Mouse (Mus musculus) midbrain, embryonic 12.5 days (tissue): ENCODE measurements around the gene Smyd5. TPM values are rescaled to one million over a fixed set of nuclear protein-coding genes. Genes with fewer than 3 reads are reported as not detected.

ENCODE experiments used
- polyA plus RNA-seq: library from polyadenylated mRNA; unstranded; fragments of >200 nt; fragmentation: Nextera tagmentation; extraction: Ambion mirVana; gene quantifications from 2 replicates; pipeline ENCODE4 v1.2.1, GENCODE M21; 2016

Smyd5 gene
- polyA plus RNA-seq, 1 experiment from 2014 or later: 54.8 TPM

Other genes starting within 250 kb of the Smyd5 start
- gene Emx1, start 244.6 kb upstream of the Smyd5 start, polyA plus RNA-seq: 3.3 and 7.9 TPM in 2 replicates
- 8.2 and 9.5 TPM in 2 replicates for gene Sfxn5, start 98.6 kb upstream of the Smyd5 start, polyA plus RNA-seq
- gene Rab11fip5, start 57.4 kb upstream of the Smyd5 start, polyA plus RNA-seq: 9.7 and 10.1 TPM in 2 replicates
- gene Noto, start 8.1 kb upstream of the Smyd5 start, polyA plus RNA-seq: not detected in 2 replicates
- gene Cct7, start 19.5 kb downstream of the Smyd5 start, polyA plus RNA-seq: 574 and 582 TPM in 2 replicates
- gene Pradc1, start 20.0 kb downstream of the Smyd5 start, polyA plus RNA-seq: 29.4 and 31.6 TPM in 2 replicates
- gene Fbxo41, start 71.0 kb downstream of the Smyd5 start, polyA plus RNA-seq: 2.4 and 3.1 TPM in 2 replicates
- not detected in 2 replicates for gene Egr4, start 81.6 kb downstream of the Smyd5 start, polyA plus RNA-seq
- 10.3 and 11.4 TPM in 2 replicates for gene Alms1, start 155.5 kb downstream of the Smyd5 start, polyA plus RNA-seq